Mouse (Mus musculus) brown adipose tissue, adult 24 weeks (tissue): ENCODE results near the gene Vcpkmt. TPM values are rescaled to one million over a fixed set of nuclear protein-coding genes. Genes with fewer than 3 reads are reported as not detected.
A peak's percentile ranks its signal among the peaks of the same experiment; 100 is the strongest.

Source experiments
- H3K27ac ChIP-seq: fragments of 200-500 bp; replicated peaks from 2 replicates; pipeline ENCODE4 v1.5.1; 2012; ENCODE audit warnings: low read depth, mild to moderate bottlenecking, low read length
- H3K4me1 ChIP-seq: fragments of 200-500 bp; 2 replicates; pipeline ENCODE4 v1.6.1; 2012; ENCODE audit warnings: low read length, mixed read lengths; ENCODE audit not compliant: control insufficient read depth, insufficient read depth, insufficient read length
- H3K4me3 ChIP-seq: fragments of 200-500 bp; 2 replicates; pipeline ENCODE4 v1.5.1; 2012; ENCODE audit warnings: low read depth, mild to moderate bottlenecking, low read length, moderate library complexity; ENCODE audit not compliant: insufficient read depth
- polyA plus RNA-seq: library from polyadenylated mRNA; stranded (reverse); fragments of >200 nt; gene quantifications from 2 replicates; pipeline ENCODE4 v1.2.4, GENCODE M21; 2012; ENCODE audit not compliant: missing spikeins, insufficient read depth, insufficient read length

Gene Vcpkmt
- polyA plus RNA-seq, 1 experiment = 4.1 TPM

GRCm38 (mm10) chr12:69545456-69546178 is 37.2 kb downstream of the Vcpkmt start:
- no peak overlapping the region for H3K27ac ChIP-seq
- H3K4me1 ChIP-seq = no peaks in the 10 kb centered on the region

GRCm38 (mm10) chr12:69544994-69545393 is 37.8 kb downstream of the Vcpkmt start:
- Histone ChIP-seq H3K27ac (no peak overlapping the region), H3K4me3 (no peak overlapping the region), H3K4me1 (no peaks in the 10 kb centered on the region)

More at GRCm38 (mm10) chr12:69545456-69546178, 37.2 kb downstream of the Vcpkmt start:
- H3K4me3 ChIP-seq = no peak overlapping the region

- Histone ChIP-seq H3K4me3 (no peak overlapping the region), H3K4me1 (no peaks in the 10 kb centered on the region), H3K27ac (no peak overlapping the region)
Observed at GRCm38 (mm10) chr12:69544562-69544961, 38.3 kb downstream of the Vcpkmt start.

- peaks cover 18% of the 10 kb centered on the region for H3K4me1 ChIP-seq
- H3K4me3 ChIP-seq = no peak overlapping the region
- H3K27ac ChIP-seq = no peak overlapping the region
Observed at GRCm38 (mm10) chr12:69542376-69542775, 40.5 kb downstream of the Vcpkmt start.

GRCm38 (mm10) chr12:69541663-69542062 is 41.2 kb downstream of the Vcpkmt start:
- H3K4me1 ChIP-seq = peaks cover 24% of the 10 kb centered on the region
- no peak overlapping the region for H3K4me3 ChIP-seq
- H3K27ac ChIP-seq = 0 out of 2 replicates have a peak overlapping the region, but pooled peaks have one; percentile 21

GRCm38 (mm10) chr12:69539353-69539752 is 43.5 kb downstream of the Vcpkmt start:
- H3K27ac ChIP-seq = peak overlapping the region; percentile 93
- H3K4me3 ChIP-seq = no peak overlapping the region
- H3K4me1 ChIP-seq = peaks cover 24% of the 10 kb centered on the region

GRCm38 (mm10) chr12:69538362-69538950 is 44.4 kb downstream of the Vcpkmt start:
- Histone ChIP-seq H3K4me1 (peaks cover 24% of the 10 kb centered on the region), H3K27ac (peak overlapping the region; percentile 93), H3K4me3 (peak overlapping the region; percentile 54)

- Histone ChIP-seq H3K4me3 (peak overlapping the region; percentile 54), H3K27ac (peak overlapping the region; percentile 93), H3K4me1 (peaks cover 24% of the 10 kb centered on the region)
Observed at GRCm38 (mm10) chr12:69537675-69538361, 45.0 kb downstream of the Vcpkmt start.

GRCm38 (mm10) chr12:69537243-69537674 is 45.6 kb downstream of the Vcpkmt start:
- H3K27ac ChIP-seq = peak overlapping the region; percentile 93
- H3K4me3 ChIP-seq = peak overlapping the region; percentile 54
- peaks cover 24% of the 10 kb centered on the region for H3K4me1 ChIP-seq

- Histone ChIP-seq H3K4me1 (peaks cover 24% of the 10 kb centered on the region), H3K27ac (peak overlapping the region; percentile 93), H3K4me3 (peak overlapping the region; percentile 54; the same call in 1 of the 2 replicates)
Observed at GRCm38 (mm10) chr12:69536616-69537242, 46.1 kb downstream of the Vcpkmt start.

- peaks cover 13% of the 10 kb centered on the region for H3K4me1 ChIP-seq
- H3K4me3 ChIP-seq = no peak overlapping the region
- no peak overlapping the region for H3K27ac ChIP-seq
Observed at GRCm38 (mm10) chr12:69533237-69533636, 49.6 kb downstream of the Vcpkmt start.

GRCm38 (mm10) chr12:69532530-69532929 is 50.3 kb downstream of the Vcpkmt start:
- no peak overlapping the region for H3K27ac ChIP-seq
- peaks cover 7% of the 10 kb centered on the region; the same call in 1 of the 2 replicates for H3K4me1 ChIP-seq
- no peak overlapping the region for H3K4me3 ChIP-seq

- no peak overlapping the region for H3K4me3 ChIP-seq
Observed at GRCm38 (mm10) chr12:69532091-69532490, 50.7 kb downstream of the Vcpkmt start.

GRCm38 (mm10) chr12:69529694-69530403 is 53.0 kb downstream of the Vcpkmt start:
- peaks cover 5% of the 10 kb centered on the region; the same call in 1 of the 2 replicates for H3K4me1 ChIP-seq
- no peak overlapping the region for H3K27ac ChIP-seq
- H3K4me3 ChIP-seq = no peak overlapping the region

More at GRCm38 (mm10) chr12:69532091-69532490, 50.7 kb downstream of the Vcpkmt start:
- Histone ChIP-seq H3K4me1 (peaks cover 3% of the 10 kb centered on the region; the same call in 1 of the 2 replicates), H3K27ac (no peak overlapping the region)
